Mouse (Mus musculus): ENCODE data around the gene Stx12.
"Not testable (repeated sequence)": the region's sequence is repeated elsewhere in the genome, so short reads cannot be mapped to it uniquely, and the experiment has no call there.

Gene Stx12

GRCm38 (mm10) chr4:132884064-132884843, at the start of gene Stx12:
Stx12 (minus strand) TSS chr4:132884509.
- DNase-seq, result peak; percentile 91

- DNase-seq, result peak; percentile 58
Observed at GRCm38 (mm10) chr4:132932752-132933404, 48.6 kb upstream of the Stx12 start.

GRCm38 (mm10) chr4:132930784-132931183, 46.5 kb upstream of the Stx12 start:
- DNase-seq, result peak; percentile 30

- DNase-seq, result not testable (repeated sequence)
Observed at GRCm38 (mm10) chr4:132926520-132926919, 42.2 kb upstream of the Stx12 start.

- peak; percentile 100 for DNase-seq
Observed at GRCm38 (mm10) chr4:132922558-132923008, 38.3 kb upstream of the Stx12 start, which contains the start of gene Fam76a. Fam76a (minus strand) TSS chr4:132922558.

GRCm38 (mm10) chr4:132922061-132922530, 37.8 kb upstream of the Stx12 start:
- no peak for DNase-seq

- DNase-seq, result no peak
Observed at GRCm38 (mm10) chr4:132921488-132921887, 37.2 kb upstream of the Stx12 start.

- DNase-seq, result no peak
Observed at GRCm38 (mm10) chr4:132920171-132920570, 35.9 kb upstream of the Stx12 start.

GRCm38 (mm10) chr4:132918493-132918892, 34.2 kb upstream of the Stx12 start:
- DNase-seq, result not testable (repeated sequence)

GRCm38 (mm10) chr4:132912156-132912555, 27.8 kb upstream of the Stx12 start:
- DNase-seq, result no peak

GRCm38 (mm10) chr4:132905843-132906360, 21.6 kb upstream of the Stx12 start:
- no peak for DNase-seq

GRCm38 (mm10) chr4:132904765-132905309, 20.5 kb upstream of the Stx12 start:
- no peak for DNase-seq

- no peak for DNase-seq
Observed at GRCm38 (mm10) chr4:132904071-132904470, 19.8 kb upstream of the Stx12 start.

GRCm38 (mm10) chr4:132898197-132898596, 13.9 kb upstream of the Stx12 start:
- DNase-seq, result no peak

GRCm38 (mm10) chr4:132894402-132894801, 10.1 kb upstream of the Stx12 start:
- DNase-seq, result peak; percentile 39

- DNase-seq, result no peak
Observed at GRCm38 (mm10) chr4:132884844-132885374, 600 bp upstream of the Stx12 start.

- no peak for DNase-seq
Observed at GRCm38 (mm10) chr4:132883561-132884063, 697 bp downstream of the Stx12 start.

- DNase-seq, result no peak
Observed at GRCm38 (mm10) chr4:132874363-132875097, 9.8 kb downstream of the Stx12 start.

- no peak for DNase-seq
Observed at GRCm38 (mm10) chr4:132873481-132874362, 10.6 kb downstream of the Stx12 start.

- no peak for DNase-seq
Observed at GRCm38 (mm10) chr4:132871116-132871515, 13.2 kb downstream of the Stx12 start.

GRCm38 (mm10) chr4:132864856-132865255, 19.5 kb downstream of the Stx12 start:
- no peak for DNase-seq

Data from right cerebral cortex, adult 18-20 months (tissue).